Comparison of ENCODE assay signal across 8 mouse cellular contexts in the genomic region with DNA sequence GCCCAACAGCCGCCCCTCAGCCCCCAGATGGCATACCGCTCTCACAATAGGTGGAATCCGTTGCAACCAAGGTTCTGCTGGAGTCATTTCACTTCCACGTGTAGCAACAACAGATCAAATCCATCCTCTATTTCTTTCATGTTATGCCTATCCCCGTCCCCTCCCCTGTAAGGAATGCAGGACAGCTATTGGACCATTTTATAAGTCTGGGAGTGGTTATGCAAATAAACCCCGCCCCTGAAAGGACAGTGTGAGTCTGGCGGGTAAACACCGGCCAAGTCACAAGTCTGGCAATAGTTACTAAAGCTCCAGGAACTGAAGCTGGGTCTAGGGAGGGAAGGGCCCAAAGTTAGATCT. TPM values are rescaled to one million over a fixed set of nuclear protein-coding genes. Genes with fewer than 3 reads are reported as not detected.
A peak's percentile ranks its signal among the peaks of the same experiment; 100 is the strongest.
DNase-seq lines count a peak whose midpoint lies in the region; ATAC-seq lines count a peak whose summit lies in the region.

A gene (minus strand): TSS at position 152 of the 357 bp plus-strand sequence.

- peak; percentile 1 for DNase-seq in right cerebral cortex, postnatal 4 days
- DNase-seq in right cerebral cortex, postnatal 14 days = no peak
- DNase-seq in heart, adult 9 months (ENCODE audit: low spot score in 2 of 2) = peak; percentile 87 to 89
- DNase-seq in kidney, adult 8-10 months = peak; percentile 34 to 63
- DNase-seq in retina, postnatal 1 day = peak; percentile 79

- no peaks in the 10 kb centered on the region for H3K36me3 ChIP-seq in embryonic facial prominence, embryonic 13.5 days
- H3K36me3 ChIP-seq in lung, embryonic 16.5 days (ENCODE audit: control insufficient read depth, insufficient read depth, low read length) = no peaks in the 10 kb centered on the region

- peak within 1 kb of the TSS; percentile 18 for H3K4me3 ChIP-seq in embryonic facial prominence, embryonic 13.5 days
- peak within 1 kb of the TSS; percentile 16; the same call in 1 of the 2 replicates for H3K4me3 ChIP-seq in lung, embryonic 16.5 days (ENCODE audit: low read length)

- H3K27me3 ChIP-seq in embryonic facial prominence, embryonic 13.5 days = peaks cover 12% of the 10 kb centered on the region; the same call in 1 of the 2 replicates
- H3K27me3 ChIP-seq in lung, embryonic 16.5 days (ENCODE audit: control insufficient read depth, insufficient read depth, low read depth, low read length) = no peaks in the 10 kb centered on the region

- WGBS in embryonic facial prominence, embryonic 13.5 days = 17% methylated on average over 8 of the region's 8 CpGs
- WGBS in lung, embryonic 16.5 days = 7% methylated on average over 8 of the region's 8 CpGs

- H3K9me3 ChIP-seq in embryonic facial prominence, embryonic 13.5 days = no peaks in the 10 kb centered on the region
- H3K9me3 ChIP-seq in lung, embryonic 16.5 days (ENCODE audit: control insufficient read depth, low read length) = no peaks in the 10 kb centered on the region

- peaks cover 2% of the 10 kb centered on the region; the same call in 1 of the 2 replicates for H3K4me1 ChIP-seq in embryonic facial prominence, embryonic 13.5 days
- no peaks in the 10 kb centered on the region for H3K4me1 ChIP-seq in lung, embryonic 16.5 days (replicated peaks; ENCODE audit: control insufficient read depth, insufficient read depth, low read length)

- peak within 1 kb of the TSS; percentile 51 for H3K4me2 ChIP-seq in embryonic facial prominence, embryonic 13.5 days
- H3K4me2 ChIP-seq in lung, embryonic 16.5 days (ENCODE audit: low read depth, low read length) = peak within 1 kb of the TSS; percentile 46

- H3K27ac ChIP-seq in embryonic facial prominence, embryonic 13.5 days = no peak within 1 kb of the TSS
- H3K27ac ChIP-seq in lung, embryonic 16.5 days (ENCODE audit: low read length) = peak within 1 kb of the TSS; percentile 27; the same call in 1 of the 2 replicates

- ATAC-seq in embryonic facial prominence, embryonic 13.5 days (ENCODE audit: insufficient number of reproducible peaks, insufficient read depth, low FRiP score, low TSS enrichment, low read depth) = peak; percentile 89
- ATAC-seq in lung, embryonic 16.5 days (ENCODE audit: low read depth) = peak; percentile 96
- ATAC-seq in cerebellum, adult (ENCODE audit: insufficient number of reproducible peaks, low FRiP score, low TSS enrichment) = no peak

- no peak within 1 kb of the TSS for H3K9ac ChIP-seq in embryonic facial prominence, embryonic 13.5 days
- H3K9ac ChIP-seq in lung, embryonic 16.5 days (ENCODE audit: low read length) = no peak within 1 kb of the TSS

RNA-seq across cellular contexts. Expression of the gene that starts here (rescaled TPM):
- 0.37 and 0.78 TPM in 2 replicates for polyA plus RNA-seq in embryonic facial prominence, embryonic 13.5 days (2015; fragmentation: Nextera tagmentation; extraction: Ambion mirVana)
- 1.1 and 1.3 TPM in 2 replicates for polyA plus RNA-seq in lung, embryonic 16.5 days (2015; fragmentation: Nextera tagmentation; extraction: Ambion mirVana)

Comparison
In these comparisons a context has a peak if more than half of its experiments do, and no peak if none do; other contexts are left out.
1. Peak in ATAC-seq, H3K4me3 ChIP-seq and H3K4me2 ChIP-seq in embryonic facial prominence, embryonic 13.5 days; RNA of the gene not detected or under 1 TPM.